Comparison of ENCODE assay signal across 15 mouse cellular contexts in the genomic region with DNA sequence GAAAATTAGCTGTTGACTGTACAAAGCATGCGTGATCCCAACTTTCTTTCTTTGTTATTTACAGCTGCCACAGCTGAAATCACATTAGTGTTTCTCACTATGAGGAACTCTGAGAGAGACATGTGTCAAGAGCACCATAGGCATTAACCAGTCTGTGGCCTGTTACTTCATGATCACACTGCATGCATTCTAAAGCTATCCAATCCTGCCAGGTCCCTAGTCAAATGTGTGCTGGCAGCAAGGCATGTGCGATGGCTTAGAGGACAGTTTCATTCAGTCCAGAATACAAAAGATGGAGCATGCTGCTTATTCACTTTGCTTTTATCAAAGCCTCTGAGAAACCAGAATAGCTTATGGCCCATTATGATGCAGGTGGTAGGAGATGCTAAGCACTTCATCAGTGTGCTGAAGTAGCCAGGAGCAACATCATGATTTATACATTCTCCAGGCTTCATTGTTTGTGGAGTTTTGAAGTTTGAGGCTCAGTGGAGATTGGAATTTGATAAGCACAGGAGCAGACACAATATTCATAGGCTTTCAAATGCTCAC.
"Had no signal": no experiment of that assay in that cellular context is flagged by ENCODE, and none has a peak within 500 bp of the region (broad histone marks: within the 10 kb centered on the region; RNA-seq: fewer than 3 reads in every experiment).

No protein-coding gene starts in this region.

- H3K4me3 ChIP-seq: layer of hippocampus, adult 2 months; limb, embryonic 12.5 days; liver, embryonic 13.5 days; lung, embryonic 15.5 days; megakaryocyte, embryonic 14.5 days; neural tube, embryonic 12.5 days had no signal

- H3K9ac ChIP-seq: limb, embryonic 12.5 days; liver, embryonic 13.5 days; liver, postnatal 0 days; lung, embryonic 15.5 days; neural tube, embryonic 12.5 days had no signal

- DNase-seq: kidney, adult 9 months; kidney, postnatal 4 days; liver; liver, embryonic 13.5 days; liver, postnatal 0 days; lung, postnatal 14 days; thymus, postnatal 14 days had no signal

- H3K27me3 ChIP-seq: limb, embryonic 12.5 days; liver, embryonic 13.5 days; lung, embryonic 15.5 days; megakaryocyte, embryonic 14.5 days; neural tube, embryonic 12.5 days had no signal

- H3K36me3 ChIP-seq: limb, embryonic 12.5 days; liver, embryonic 13.5 days; lung, embryonic 15.5 days; neural tube, embryonic 12.5 days had no signal

- H3K4me2 ChIP-seq: limb, embryonic 12.5 days; liver, embryonic 13.5 days; lung, embryonic 15.5 days; neural tube, embryonic 12.5 days had no signal

- ATAC-seq: liver, postnatal 0 days had no signal

- H3K9me3 ChIP-seq: limb, embryonic 12.5 days; liver, embryonic 13.5 days; lung, embryonic 15.5 days; neural tube, embryonic 12.5 days had no signal

- H3K27ac ChIP-seq: kidney, postnatal 0 days; layer of hippocampus, adult 2 months; limb, embryonic 12.5 days; liver, embryonic 13.5 days; lung, embryonic 15.5 days; macrophage; neural tube, embryonic 12.5 days; stomach, postnatal 0 days had no signal

- H3K4me1 ChIP-seq: limb, embryonic 12.5 days; liver, embryonic 13.5 days; lung, embryonic 15.5 days; megakaryocyte, embryonic 14.5 days; neural tube, embryonic 12.5 days had no signal
